Mouse (Mus musculus) limb, embryonic 11.5 days (tissue): Measurements from ENCODE around the gene Gm11213. TPM values are rescaled to one million over a fixed set of nuclear protein-coding genes. Genes with fewer than 3 reads are reported as not detected.

ENCODE experiments used
- ATAC-seq: fragments of 200-750 bp; cut with Nextera tagmentation; 2 replicates; pipeline ENCODE4 v1.8.0; 2017; ENCODE audit warnings: low read depth; ENCODE audit not compliant: insufficient number of reproducible peaks, low FRiP score, low TSS enrichment
- DNase-seq: peaks from one replicate; pipeline ENCODE4 v3.0.0-alpha.2; 2015; ENCODE audit warnings: low spot score
- H3K27ac ChIP-seq: fragments of 300-500 bp; sonication (generic); replicated peaks from 2 replicates; pipeline ENCODE4 v1.5.1; 2014; ENCODE audit warnings: low read depth, mild to moderate bottlenecking, low read length
- H3K27me3 ChIP-seq: fragments of 300-500 bp; sonication (generic); 2 replicates; pipeline ENCODE4 v1.6.1; 2014; ENCODE audit warnings: mild to moderate bottlenecking, low read length, mixed read lengths; ENCODE audit not compliant: control insufficient read depth, insufficient read depth
- H3K36me3 ChIP-seq: fragments of 300-500 bp; sonication (generic); 2 replicates; pipeline ENCODE4 v1.6.1; 2014; ENCODE audit warnings: mild to moderate bottlenecking, low read length, moderate library complexity, mixed read lengths; ENCODE audit not compliant: control insufficient read depth, insufficient read depth
- H3K4me1 ChIP-seq: fragments of 300-500 bp; sonication (generic); 2 replicates; pipeline ENCODE4 v1.6.1; 2014; ENCODE audit warnings: low read length, mixed read lengths; ENCODE audit not compliant: control insufficient read depth, insufficient read depth
- H3K4me2 ChIP-seq: fragments of 300-500 bp; sonication (generic); 2 replicates; pipeline ENCODE4 v1.6.1; 2014; ENCODE audit warnings: low read depth, mild to moderate bottlenecking, moderate library complexity; ENCODE audit not compliant: severe bottlenecking
- H3K4me3 ChIP-seq: fragments of 300-500 bp; sonication (generic); 2 replicates; pipeline ENCODE4 v1.5.1; 2014; ENCODE audit warnings: low read depth, low read length
- H3K9ac ChIP-seq: fragments of 300-500 bp; sonication (generic); 2 replicates; pipeline ENCODE4 v1.6.1; 2014; ENCODE audit warnings: mild to moderate bottlenecking, low read length
- H3K9me3 ChIP-seq: fragments of 300-500 bp; sonication (generic); 2 replicates; pipeline ENCODE4 v1.6.1; 2016; ENCODE audit warnings: low read length; ENCODE audit not compliant: control insufficient read depth
- WGBS: fragments of 180-500 bp; shearing (Covaris S2); extraction: QIAGEN DNeasy Blood & Tissue Kit; methylation state at CpG from one replicate; pipeline ENCODE4 v1.1.7; 2014; 5-methylcytosine and 5-hydroxymethylcytosine counted together
- polyA plus RNA-seq: library from polyadenylated mRNA; unstranded; fragments of >200 nt; fragmentation: Nextera tagmentation; extraction: Ambion mirVana; gene quantifications from 2 replicates; pipeline ENCODE4 v1.2.1, GENCODE M21; 2014

The Gm11213 gene
- not detected in 2 replicates for polyA plus RNA-seq

GRCm38 (mm10) chr4:63604945-63605344, at the start of gene Gm11213:
Gene Gm11213, minus strand, starts transcription at chr4:63605261.
- DNase-seq (no peak), ATAC-seq (no peak)
- no peaks in the 10 kb centered on the region for H3K9me3 ChIP-seq
- H3K27me3 ChIP-seq = no peaks in the 10 kb centered on the region
- H3K36me3 ChIP-seq = no peaks in the 10 kb centered on the region
- H3K9ac ChIP-seq = no peak within 1 kb of the TSS
- no peak within 1 kb of the TSS for H3K4me2 ChIP-seq
- 79% methylated on average over 3 of the region's 3 CpGs for WGBS
- no peak within 1 kb of the TSS for H3K4me3 ChIP-seq
- H3K27ac ChIP-seq = no peak within 1 kb of the TSS
- H3K4me1 ChIP-seq = no peaks in the 10 kb centered on the region

GRCm38 (mm10) chr4:63654381-63654780, 49.3 kb upstream of the Gm11213 start:
- Histone ChIP-seq H3K9me3 (no peaks in the 10 kb centered on the region), H3K4me1 (no peaks in the 10 kb centered on the region), H3K36me3 (no peaks in the 10 kb centered on the region), H3K4me2 (no peak overlapping the region), H3K27ac (no peak overlapping the region), H3K4me3 (no peak overlapping the region), H3K27me3 (no peaks in the 10 kb centered on the region), H3K9ac (no peak overlapping the region)
- ATAC-seq = no peak
- no peak for DNase-seq
- 33% methylated on average over 1 of the region's 1 CpGs for WGBS

GRCm38 (mm10) chr4:63643956-63644726, 39.1 kb upstream of the Gm11213 start:
- Histone ChIP-seq H3K36me3 (no peaks in the 10 kb centered on the region), H3K4me1 (no peaks in the 10 kb centered on the region), H3K4me3 (no peak overlapping the region), H3K27ac (no peak overlapping the region), H3K9me3 (no peaks in the 10 kb centered on the region), H3K4me2 (no peak overlapping the region), H3K9ac (no peak overlapping the region), H3K27me3 (no peaks in the 10 kb centered on the region)
- ATAC-seq (no peak), DNase-seq (no peak)

- ATAC-seq (no peak), DNase-seq (no peak)
- Histone ChIP-seq H3K4me2 (no peak overlapping the region), H3K4me1 (no peaks in the 10 kb centered on the region), H3K9ac (no peak overlapping the region), H3K27ac (no peak overlapping the region), H3K4me3 (no peak overlapping the region), H3K36me3 (no peaks in the 10 kb centered on the region), H3K27me3 (no peaks in the 10 kb centered on the region), H3K9me3 (no peaks in the 10 kb centered on the region)
- WGBS = 81% methylated on average over 2 of the region's 2 CpGs
Observed at GRCm38 (mm10) chr4:63639842-63640241, 34.8 kb upstream of the Gm11213 start.

GRCm38 (mm10) chr4:63638603-63639002, 33.5 kb upstream of the Gm11213 start:
- no peak for DNase-seq
- WGBS = 52% methylated on average over 1 of the region's 1 CpGs
- H3K27me3 ChIP-seq = no peaks in the 10 kb centered on the region
- no peak for ATAC-seq
- H3K9me3 ChIP-seq = no peaks in the 10 kb centered on the region
- H3K36me3 ChIP-seq = no peaks in the 10 kb centered on the region
- no peak overlapping the region for H3K4me2 ChIP-seq
- H3K9ac ChIP-seq = no peak overlapping the region
- H3K4me3 ChIP-seq = no peak overlapping the region
- no peak overlapping the region for H3K27ac ChIP-seq
- no peaks in the 10 kb centered on the region for H3K4me1 ChIP-seq

- ATAC-seq = no peak
- H3K27ac ChIP-seq = no peak overlapping the region
- DNase-seq = no peak
- H3K4me2 ChIP-seq = no peak overlapping the region
- H3K27me3 ChIP-seq = no peaks in the 10 kb centered on the region
- no peaks in the 10 kb centered on the region for H3K9me3 ChIP-seq
- no peaks in the 10 kb centered on the region for H3K36me3 ChIP-seq
- 81% methylated on average over 2 of the region's 2 CpGs for WGBS
- H3K9ac ChIP-seq = no peak overlapping the region
- no peaks in the 10 kb centered on the region for H3K4me1 ChIP-seq
- H3K4me3 ChIP-seq = no peak overlapping the region
Observed at GRCm38 (mm10) chr4:63633181-63633580, 28.1 kb upstream of the Gm11213 start.

GRCm38 (mm10) chr4:63627111-63627510, 22.1 kb upstream of the Gm11213 start:
- Histone ChIP-seq H3K4me1 (no peaks in the 10 kb centered on the region), H3K4me3 (no peak overlapping the region), H3K27ac (no peak overlapping the region), H3K9me3 (no peaks in the 10 kb centered on the region), H3K9ac (no peak overlapping the region), H3K27me3 (no peaks in the 10 kb centered on the region), H3K4me2 (no peak overlapping the region), H3K36me3 (no peaks in the 10 kb centered on the region)
- 89% methylated on average over 8 of the region's 8 CpGs for WGBS
- ATAC-seq (no peak), DNase-seq (no peak)

GRCm38 (mm10) chr4:63625563-63626080, 20.6 kb upstream of the Gm11213 start:
- no peaks in the 10 kb centered on the region for H3K4me1 ChIP-seq
- H3K4me3 ChIP-seq = no peak overlapping the region
- no peak overlapping the region for H3K27ac ChIP-seq
- H3K27me3 ChIP-seq = no peaks in the 10 kb centered on the region
- DNase-seq = no peak
- H3K4me2 ChIP-seq = no peak overlapping the region
- H3K9me3 ChIP-seq = no peaks in the 10 kb centered on the region
- H3K36me3 ChIP-seq = no peaks in the 10 kb centered on the region
- ATAC-seq = no peak
- no peak overlapping the region for H3K9ac ChIP-seq
- WGBS = 50% methylated on average over 3 of the region's 3 CpGs
